Mouse (Mus musculus) heart, embryonic 12.5 days (tissue): ENCODE measurements around the gene Kcnmb4. TPM values are rescaled to one million over a fixed set of nuclear protein-coding genes. Genes with fewer than 3 reads are reported as not detected.

Experiments
- ATAC-seq: fragments of 200-750 bp; cut with Nextera tagmentation; 2 replicates; pipeline ENCODE4 v1.8.0; 2017; ENCODE audit warnings: moderate TSS enrichment, moderate library complexity; ENCODE audit not compliant: insufficient number of reproducible peaks, low FRiP score
- H3K27ac ChIP-seq: fragments of 300-500 bp; sonication (generic); 2 replicates; pipeline ENCODE4 v1.5.1; 2016; ENCODE audit warnings: mild to moderate bottlenecking, moderate library complexity; ENCODE audit not compliant: poor library complexity, severe bottlenecking
- H3K27me3 ChIP-seq: fragments of 300-500 bp; sonication (generic); replicated peaks from 2 replicates; pipeline ENCODE4 v1.6.1; 2016; ENCODE audit warnings: mild to moderate bottlenecking, moderate library complexity
- H3K36me3 ChIP-seq: fragments of 300-500 bp; sonication (generic); 2 replicates; pipeline ENCODE4 v1.6.1; 2016; ENCODE audit warnings: mild to moderate bottlenecking, moderate library complexity
- H3K4me1 ChIP-seq: fragments of 300-500 bp; sonication (generic); replicated peaks from 2 replicates; pipeline ENCODE4 v1.6.1; 2016; ENCODE audit warnings: mild to moderate bottlenecking
- H3K4me2 ChIP-seq: fragments of 300-500 bp; sonication (generic); 2 replicates; pipeline ENCODE4 v1.6.1; 2016; ENCODE audit warnings: mild to moderate bottlenecking, moderate library complexity
- H3K4me3 ChIP-seq: fragments of 300-500 bp; sonication (generic); 2 replicates; pipeline ENCODE4 v1.5.1; 2016; ENCODE audit warnings: mild to moderate bottlenecking
- H3K9ac ChIP-seq: fragments of 300-500 bp; sonication (generic); 2 replicates; pipeline ENCODE4 v1.6.1; 2016; ENCODE audit warnings: mild to moderate bottlenecking, moderate library complexity
- H3K9me3 ChIP-seq: fragments of 300-500 bp; sonication (generic); replicated peaks from 2 replicates; pipeline ENCODE4 v1.6.1; 2016; ENCODE audit warnings: mild to moderate bottlenecking, moderate library complexity
- WGBS: fragments of 180-500 bp; shearing (Covaris S2); methylation state at CpG from one replicate; pipeline ENCODE4 v1.1.7; 2016; 5-methylcytosine and 5-hydroxymethylcytosine counted together
- polyA plus RNA-seq: library from polyadenylated mRNA; unstranded; fragments of >200 nt; fragmentation: Nextera tagmentation; extraction: Ambion mirVana; gene quantifications from 2 replicates; pipeline ENCODE4 v1.2.1, GENCODE M21; 2016

The Kcnmb4 gene
- polyA plus RNA-seq, 1 experiment from 2014 or later, result 7.5 TPM

- peaks cover 12% of the 10 kb centered on the region for H3K36me3 ChIP-seq
- no peak for ATAC-seq
- H3K4me3 ChIP-seq, result no peak overlapping the region
- H3K9ac ChIP-seq, result no peak overlapping the region
- 72% methylated on average over 7 of the region's 7 CpGs for WGBS
- H3K27me3 ChIP-seq, result no peaks in the 10 kb centered on the region
- no peaks in the 10 kb centered on the region for H3K4me1 ChIP-seq
- H3K27ac ChIP-seq, result no peak overlapping the region
- H3K4me2 ChIP-seq, result no peak overlapping the region
- peaks cover 22% of the 10 kb centered on the region for H3K9me3 ChIP-seq
Observed at GRCm38 (mm10) chr10:116426176-116426575, 47.5 kb downstream of the Kcnmb4 start.

GRCm38 (mm10) chr10:116424921-116425320 lies 48.8 kb downstream of the Kcnmb4 start:
- no peak for ATAC-seq
- Histone ChIP-seq H3K4me3 (no peak overlapping the region), H3K9ac (no peak overlapping the region), H3K27me3 (no peaks in the 10 kb centered on the region), H3K36me3 (peaks cover 12% of the 10 kb centered on the region), H3K4me1 (no peaks in the 10 kb centered on the region), H3K9me3 (peaks cover 22% of the 10 kb centered on the region), H3K4me2 (no peak overlapping the region), H3K27ac (no peak overlapping the region)
- 83% methylated on average over 6 of the region's 6 CpGs for WGBS

- Histone ChIP-seq H3K27me3 (no peaks in the 10 kb centered on the region), H3K4me3 (no peak overlapping the region), H3K9me3 (peaks cover 16% of the 10 kb centered on the region), H3K27ac (no peak overlapping the region), H3K4me2 (no peak overlapping the region), H3K36me3 (peaks cover 3% of the 10 kb centered on the region), H3K4me1 (no peaks in the 10 kb centered on the region), H3K9ac (no peak overlapping the region)
- WGBS, result 68% methylated on average over 2 of the region's 2 CpGs
- ATAC-seq, result no peak
Observed at GRCm38 (mm10) chr10:116422551-116422950, 51.1 kb downstream of the Kcnmb4 start.

GRCm38 (mm10) chr10:116420976-116421375 lies 52.7 kb downstream of the Kcnmb4 start:
- 83% methylated on average over 6 of the region's 6 CpGs for WGBS
- no peaks in the 10 kb centered on the region for H3K27me3 ChIP-seq
- no peak overlapping the region for H3K9ac ChIP-seq
- no peaks in the 10 kb centered on the region for H3K36me3 ChIP-seq
- no peak overlapping the region for H3K4me2 ChIP-seq
- no peak for ATAC-seq
- no peak overlapping the region for H3K27ac ChIP-seq
- H3K9me3 ChIP-seq, result peaks cover 15% of the 10 kb centered on the region
- no peak overlapping the region for H3K4me3 ChIP-seq
- no peaks in the 10 kb centered on the region for H3K4me1 ChIP-seq

GRCm38 (mm10) chr10:116418121-116418726 lies 55.5 kb downstream of the Kcnmb4 start:
- Histone ChIP-seq H3K27me3 (no peaks in the 10 kb centered on the region), H3K27ac (no peak overlapping the region), H3K4me2 (peak overlapping the region; percentile 14; the same call in 1 of the 2 replicates), H3K36me3 (no peaks in the 10 kb centered on the region), H3K9ac (no peak overlapping the region), H3K4me1 (no peaks in the 10 kb centered on the region), H3K9me3 (peaks cover 9% of the 10 kb centered on the region; the same call in 1 of the 2 replicates), H3K4me3 (no peak overlapping the region)
- no peak for ATAC-seq
- WGBS, result 60% methylated on average over 24 of the region's 24 CpGs

GRCm38 (mm10) chr10:116416726-116417125 lies 57.0 kb downstream of the Kcnmb4 start:
- Histone ChIP-seq H3K36me3 (no peaks in the 10 kb centered on the region), H3K27me3 (no peaks in the 10 kb centered on the region), H3K27ac (no peak overlapping the region), H3K9ac (no peak overlapping the region), H3K4me1 (no peaks in the 10 kb centered on the region), H3K4me3 (no peak overlapping the region), H3K4me2 (no peak overlapping the region), H3K9me3 (peaks cover 5% of the 10 kb centered on the region; the same call in 1 of the 2 replicates)
- WGBS, result 41% methylated on average over 5 of the region's 5 CpGs
- no peak for ATAC-seq

- 73% methylated on average over 6 of the region's 6 CpGs for WGBS
- H3K4me3 ChIP-seq, result no peak overlapping the region
- no peak overlapping the region for H3K27ac ChIP-seq
- H3K36me3 ChIP-seq, result no peaks in the 10 kb centered on the region
- ATAC-seq, result no peak
- 0 out of 2 replicates have a peak, but pooled peaks cover 2% of the 10 kb centered on the region for H3K4me1 ChIP-seq
- no peaks in the 10 kb centered on the region for H3K27me3 ChIP-seq
- H3K9ac ChIP-seq, result no peak overlapping the region
- no peaks in the 10 kb centered on the region for H3K9me3 ChIP-seq
- no peak overlapping the region for H3K4me2 ChIP-seq
Observed at GRCm38 (mm10) chr10:116416142-116416541, 57.5 kb downstream of the Kcnmb4 start.

- ATAC-seq, result no peak
Observed at GRCm38 (mm10) chr10:116410826-116411225, 62.9 kb downstream of the Kcnmb4 start.

GRCm38 (mm10) chr10:116407684-116408359 lies 65.9 kb downstream of the Kcnmb4 start:
- WGBS, result 37% methylated on average over 19 of the region's 19 CpGs
- no peak overlapping the region for H3K9ac ChIP-seq
- ATAC-seq, result no peak

More at GRCm38 (mm10) chr10:116410826-116411225, 62.9 kb downstream of the Kcnmb4 start:
- Histone ChIP-seq H3K4me1 (peaks cover 14% of the 10 kb centered on the region), H3K4me3 (no peak overlapping the region), H3K36me3 (no peaks in the 10 kb centered on the region), H3K27ac (no peak overlapping the region), H3K27me3 (no peaks in the 10 kb centered on the region), H3K4me2 (peak overlapping the region; percentile 25; the same call in 1 of the 2 replicates), H3K9ac (no peak overlapping the region), H3K9me3 (no peaks in the 10 kb centered on the region)
- 24% methylated on average over 9 of the region's 9 CpGs for WGBS

GRCm38 (mm10) chr10:116405011-116405410 lies 68.7 kb downstream of the Kcnmb4 start:
- 88% methylated on average over 6 of the region's 6 CpGs for WGBS

More at GRCm38 (mm10) chr10:116407684-116408359, 65.9 kb downstream of the Kcnmb4 start:
- H3K4me2 ChIP-seq, result peak overlapping the region; percentile 8; the same call in 1 of the 2 replicates
- H3K27ac ChIP-seq, result no peak overlapping the region
- H3K36me3 ChIP-seq, result no peaks in the 10 kb centered on the region
- H3K4me1 ChIP-seq, result peaks cover 14% of the 10 kb centered on the region
- H3K27me3 ChIP-seq, result no peaks in the 10 kb centered on the region
- H3K4me3 ChIP-seq, result no peak overlapping the region
- no peaks in the 10 kb centered on the region for H3K9me3 ChIP-seq

GRCm38 (mm10) chr10:116403679-116404078 lies 70.0 kb downstream of the Kcnmb4 start:
- H3K4me3 ChIP-seq, result no peak overlapping the region
- no peaks in the 10 kb centered on the region for H3K27me3 ChIP-seq
- no peak overlapping the region for H3K27ac ChIP-seq
- 48% methylated on average over 4 of the region's 4 CpGs for WGBS
- H3K4me1 ChIP-seq, result peaks cover 7% of the 10 kb centered on the region
- H3K9me3 ChIP-seq, result no peaks in the 10 kb centered on the region
- ATAC-seq, result no peak
- H3K36me3 ChIP-seq, result no peaks in the 10 kb centered on the region
- H3K9ac ChIP-seq, result no peak overlapping the region
- no peak overlapping the region for H3K4me2 ChIP-seq

More at GRCm38 (mm10) chr10:116405011-116405410, 68.7 kb downstream of the Kcnmb4 start:
- no peak overlapping the region for H3K4me2 ChIP-seq
- H3K9ac ChIP-seq, result no peak overlapping the region
- H3K27ac ChIP-seq, result no peak overlapping the region
- H3K4me1 ChIP-seq, result peaks cover 7% of the 10 kb centered on the region
- no peaks in the 10 kb centered on the region for H3K36me3 ChIP-seq
- no peak overlapping the region for H3K4me3 ChIP-seq
- no peak for ATAC-seq
- no peaks in the 10 kb centered on the region for H3K27me3 ChIP-seq
- no peaks in the 10 kb centered on the region for H3K9me3 ChIP-seq
